Mouse (Mus musculus) cerebellum, adult 9-10 months (tissue): ENCODE data around the gene Ltbr.

Source experiments
- DNase-seq: peaks from one replicate; pipeline ENCODE4 v3.0.0; 2022

Gene Ltbr

DNA sequence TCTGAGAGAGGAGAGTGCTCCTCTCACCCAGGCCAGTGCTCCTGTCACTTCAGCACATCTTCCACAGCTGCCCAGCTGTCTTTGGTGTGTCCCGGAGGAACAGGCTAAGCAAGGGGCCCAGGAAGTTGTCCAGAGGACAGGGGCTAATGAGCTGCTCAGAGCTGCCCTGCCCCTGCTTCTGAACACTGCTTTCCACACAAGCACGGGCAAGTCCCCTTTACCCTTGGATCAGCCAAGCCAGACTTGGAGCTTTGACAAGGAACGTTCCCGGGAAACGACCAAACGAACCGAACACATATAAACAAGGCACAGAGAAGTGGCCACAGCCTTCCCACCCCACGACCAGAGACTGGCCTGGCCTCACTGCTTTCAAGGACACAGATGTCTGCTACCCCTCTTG, 30.4 kb upstream of the Ltbr start:
- DNase-seq: no peak

DNA sequence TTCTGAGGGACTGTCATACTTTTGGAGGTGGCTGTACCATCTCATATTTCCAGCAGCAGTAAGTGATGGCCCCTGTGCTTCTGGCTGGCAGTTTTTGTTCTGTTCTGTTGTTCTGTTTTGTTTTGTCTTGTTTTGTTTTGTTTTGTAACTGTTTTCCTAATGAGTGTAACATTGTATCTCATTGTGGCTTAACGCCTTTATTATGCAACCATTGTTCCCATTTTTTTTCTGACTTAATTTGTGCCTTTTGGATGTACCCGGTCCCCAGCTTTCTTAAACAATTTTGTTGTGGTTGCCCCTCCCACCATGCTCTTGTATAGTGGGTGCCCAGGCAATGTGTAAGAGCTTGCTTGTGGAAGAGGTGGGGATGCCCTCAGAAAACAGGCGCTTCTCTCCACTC, 28.5 kb upstream of the Ltbr start:
- no peak for DNase-seq

DNA sequence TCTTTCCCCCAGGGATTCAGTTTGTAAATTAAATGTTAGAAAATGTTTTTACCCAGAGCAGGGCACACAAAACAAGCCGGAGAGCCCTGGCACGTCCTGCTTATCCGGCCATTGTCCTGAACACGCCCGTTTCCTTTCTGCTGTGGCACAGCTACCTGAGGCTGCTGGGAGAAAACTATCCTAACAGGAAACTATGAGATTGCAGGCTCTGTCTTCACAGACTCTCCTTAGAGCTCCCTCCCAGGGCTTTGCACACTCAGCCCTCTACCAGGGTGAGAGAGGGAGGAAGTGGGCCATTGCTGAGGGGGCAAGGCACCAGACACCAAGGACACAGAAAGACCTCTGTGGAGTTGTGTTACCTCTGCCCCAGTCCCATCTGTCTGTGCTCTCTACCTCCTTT, 26.6 kb upstream of the Ltbr start:
- no peak for DNase-seq

DNA sequence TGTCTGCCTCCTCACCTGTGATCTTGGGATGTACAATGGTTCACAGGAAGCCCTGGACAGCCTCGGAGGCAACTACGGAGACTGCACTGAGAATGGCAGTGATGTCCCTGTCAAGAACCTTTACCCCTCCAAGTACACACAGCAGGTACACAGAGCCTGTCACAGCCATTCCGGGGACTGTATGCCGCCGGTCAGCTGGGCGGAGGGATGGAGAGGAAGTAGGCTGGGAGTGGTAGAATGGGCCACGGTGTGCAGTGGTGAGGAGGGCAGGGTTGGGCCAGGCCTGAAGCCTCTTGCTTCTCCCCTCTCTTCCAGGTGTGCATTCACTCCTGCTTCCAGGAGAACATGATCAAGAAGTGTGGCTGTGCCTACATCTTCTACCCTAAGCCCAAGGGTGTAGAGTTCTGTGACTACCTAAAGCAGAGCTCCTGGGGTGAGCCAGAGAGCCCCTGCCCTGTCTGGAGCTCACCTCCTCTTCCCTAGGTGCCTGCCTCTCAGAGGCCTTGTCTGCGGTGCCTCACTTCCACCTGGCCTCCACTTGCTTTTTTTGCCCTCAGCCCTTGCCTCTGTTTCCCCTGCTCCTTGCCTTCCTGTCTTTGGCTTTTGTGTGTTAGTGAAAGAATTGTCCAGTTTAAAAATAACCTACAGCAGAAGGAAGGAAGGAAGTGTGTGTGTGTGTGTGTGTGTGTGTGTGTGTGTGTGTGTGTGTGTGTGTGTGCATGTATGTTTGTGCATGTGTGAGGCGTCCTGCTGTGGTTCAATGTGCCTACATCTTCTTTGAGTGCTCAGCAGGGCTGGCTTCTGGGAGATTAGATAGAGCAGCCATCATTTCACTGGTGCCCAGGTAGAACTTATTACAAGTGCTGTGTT, 25.3 kb upstream of the Ltbr start:
- DNase-seq: no peak

DNA sequence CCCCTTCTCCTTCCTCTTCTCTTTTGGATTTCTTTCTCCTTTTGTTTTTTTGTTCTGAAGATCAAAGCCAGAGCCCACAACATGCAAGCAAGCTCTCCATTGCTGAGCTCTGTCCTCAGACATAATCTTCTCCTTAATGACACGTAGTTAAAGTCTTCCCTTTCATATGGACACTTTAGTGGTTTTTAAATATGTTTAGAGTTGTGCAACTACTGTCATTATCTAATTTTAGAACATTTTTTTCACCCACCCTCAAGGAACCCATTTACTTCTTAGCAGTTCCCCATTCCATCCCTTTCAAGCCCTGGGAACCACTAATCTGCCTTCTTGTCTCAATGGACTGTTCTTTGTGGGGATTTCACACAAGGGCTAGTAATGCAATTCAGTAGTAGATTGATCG, 20.7 kb upstream of the Ltbr start:
- no peak for DNase-seq

DNA sequence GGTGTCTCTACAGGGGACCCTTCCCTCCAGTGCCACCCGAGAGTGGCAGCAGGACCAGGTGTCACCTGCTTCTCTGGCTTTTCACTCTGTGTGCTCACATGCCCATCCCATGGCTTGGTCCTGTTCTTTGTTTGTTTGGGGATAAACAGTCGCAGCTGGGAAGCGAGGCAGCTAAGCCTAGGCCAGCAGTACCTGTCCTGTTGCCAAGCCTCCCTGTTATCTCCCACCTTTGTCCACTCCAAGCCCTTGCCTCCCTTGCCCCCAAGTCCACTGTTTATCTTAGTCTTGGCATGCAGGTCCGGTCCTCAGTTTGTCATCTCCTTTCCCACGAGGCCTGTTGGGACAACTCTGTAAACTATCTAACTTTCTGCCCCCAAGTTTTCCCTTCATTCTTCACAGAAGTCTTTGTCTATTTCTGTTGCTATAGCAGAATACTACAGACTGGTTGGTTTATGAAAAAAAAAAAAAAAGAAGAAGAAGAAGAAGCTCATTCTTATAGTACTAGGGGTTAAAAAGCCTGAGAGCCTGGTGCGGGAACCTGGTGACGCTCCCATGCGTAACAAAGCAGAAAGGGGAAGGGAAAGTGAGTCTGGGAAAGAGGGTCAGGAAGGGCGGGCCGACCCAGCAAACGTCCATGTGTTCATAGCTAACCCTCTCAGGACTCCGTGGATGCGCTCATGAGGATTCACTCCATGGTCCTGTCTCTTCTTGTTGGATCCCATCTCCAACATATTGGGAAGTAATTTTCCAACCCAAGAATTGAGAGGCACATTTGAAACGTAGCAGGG, 19.6 kb upstream of the Ltbr start:
- no peak for DNase-seq

DNA sequence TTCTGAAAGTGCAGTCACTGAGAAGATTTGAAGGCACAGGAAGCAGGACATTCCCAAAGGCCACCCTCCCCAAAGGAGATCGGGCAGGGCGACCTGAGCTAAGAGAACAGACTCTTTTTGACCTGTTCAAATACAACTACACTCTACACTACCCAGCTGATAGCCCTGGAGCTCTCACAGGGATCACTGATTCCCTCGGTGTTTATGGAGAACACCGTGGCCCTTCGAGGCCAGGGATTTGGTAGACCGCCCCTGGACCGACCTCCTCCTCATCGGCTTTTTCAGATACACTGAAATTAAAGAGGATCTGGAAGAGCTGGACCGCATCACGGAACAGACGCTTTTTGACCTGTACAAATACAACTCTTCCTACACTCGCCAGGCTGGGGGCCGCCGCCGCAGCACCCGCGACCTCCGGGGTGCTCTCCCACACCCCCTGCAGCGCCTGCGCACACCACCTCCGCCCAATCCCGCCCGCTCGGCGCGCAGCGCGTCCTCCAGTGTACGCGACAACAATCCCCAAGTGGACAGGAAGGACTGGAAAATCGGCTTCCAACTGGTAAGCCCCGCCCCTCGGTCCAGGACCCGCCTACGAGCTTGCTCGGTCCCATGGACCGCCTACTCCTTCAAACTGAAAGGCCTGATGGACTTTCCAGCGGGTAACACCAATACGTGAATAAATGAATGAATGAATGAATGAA, 17.1 kb upstream of the Ltbr start:
- DNase-seq: peak; percentile 29

DNA sequence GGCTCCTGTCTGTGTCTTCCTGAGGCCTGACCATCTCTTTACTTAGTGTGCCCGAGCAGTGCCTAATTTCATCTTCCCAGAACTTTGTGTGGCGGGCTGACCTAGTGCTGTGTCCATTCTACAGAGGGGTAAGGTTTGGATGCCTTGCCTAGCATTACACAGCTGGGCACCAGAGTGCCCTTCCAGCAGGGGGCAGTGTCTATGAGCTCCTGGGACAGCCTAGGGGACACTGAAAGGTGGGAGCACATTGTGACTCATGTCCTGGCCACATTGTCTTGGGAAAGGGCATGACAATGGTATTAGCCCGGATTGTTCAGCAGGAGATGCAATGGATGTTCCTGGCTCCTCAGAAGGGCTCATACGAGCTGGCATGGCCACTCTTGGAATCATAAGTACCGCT, 14.6 kb upstream of the Ltbr start:
- no peak for DNase-seq

DNA sequence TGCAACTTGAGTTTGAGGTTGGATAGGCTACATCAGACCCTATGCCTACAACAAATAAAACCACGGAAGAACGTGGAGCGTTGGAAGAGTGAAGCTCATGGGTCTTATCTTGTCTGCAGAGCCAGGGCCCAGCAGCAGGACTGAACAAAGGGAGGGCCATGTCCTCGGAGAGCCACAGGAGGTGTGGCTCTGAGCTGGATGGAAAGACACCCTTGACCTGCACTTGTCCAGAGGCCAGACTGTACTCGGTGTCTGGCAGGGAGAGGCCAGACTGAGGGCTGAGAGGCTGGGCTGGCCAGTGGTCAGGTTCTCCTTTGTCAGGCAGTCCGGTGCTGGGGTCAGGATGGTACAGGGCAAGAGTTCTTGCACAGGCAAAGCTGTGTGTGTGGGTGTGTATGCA, 11.7 kb upstream of the Ltbr start:
- DNase-seq: no peak

DNA sequence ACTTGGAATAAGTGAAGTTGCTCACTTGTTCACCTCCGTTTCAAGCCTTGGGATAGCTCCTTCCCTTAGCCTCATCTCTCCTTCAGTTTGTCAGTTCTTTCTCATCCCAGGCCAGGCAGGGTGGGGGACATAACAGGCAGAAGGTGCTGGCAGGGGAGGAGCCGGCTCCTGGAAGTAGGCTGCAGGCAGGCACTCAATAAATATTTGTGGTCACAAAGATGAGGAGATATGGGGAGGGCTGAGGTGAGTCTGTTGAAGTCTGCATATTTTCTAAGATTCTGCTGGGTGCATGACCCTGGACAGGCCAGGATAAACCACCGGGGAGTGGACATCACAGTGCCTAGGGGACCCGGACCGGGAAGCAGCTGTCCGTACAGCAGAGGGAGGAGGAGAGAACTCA, 9.9 kb upstream of the Ltbr start:
- no peak for DNase-seq

DNA sequence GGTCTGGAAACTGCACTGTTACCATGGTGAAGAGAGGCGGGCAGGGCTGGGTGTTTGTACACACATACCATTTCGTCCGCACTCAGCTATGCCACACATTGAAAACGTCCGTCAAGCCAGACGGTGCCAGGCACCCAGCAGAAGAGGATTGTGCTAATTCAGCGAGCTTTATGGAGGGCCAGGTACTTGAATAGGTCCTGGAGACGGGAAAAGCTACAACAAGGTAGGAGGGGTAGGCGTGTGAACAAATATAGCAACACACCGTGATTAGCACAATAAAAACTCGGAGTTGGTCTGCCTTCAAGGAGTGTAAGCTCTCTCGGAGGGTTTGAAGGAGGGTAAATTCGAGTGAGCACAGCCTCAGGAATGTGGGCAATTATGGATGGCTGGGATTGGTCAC, 9.1 kb upstream of the Ltbr start:
- no peak for DNase-seq

DNA sequence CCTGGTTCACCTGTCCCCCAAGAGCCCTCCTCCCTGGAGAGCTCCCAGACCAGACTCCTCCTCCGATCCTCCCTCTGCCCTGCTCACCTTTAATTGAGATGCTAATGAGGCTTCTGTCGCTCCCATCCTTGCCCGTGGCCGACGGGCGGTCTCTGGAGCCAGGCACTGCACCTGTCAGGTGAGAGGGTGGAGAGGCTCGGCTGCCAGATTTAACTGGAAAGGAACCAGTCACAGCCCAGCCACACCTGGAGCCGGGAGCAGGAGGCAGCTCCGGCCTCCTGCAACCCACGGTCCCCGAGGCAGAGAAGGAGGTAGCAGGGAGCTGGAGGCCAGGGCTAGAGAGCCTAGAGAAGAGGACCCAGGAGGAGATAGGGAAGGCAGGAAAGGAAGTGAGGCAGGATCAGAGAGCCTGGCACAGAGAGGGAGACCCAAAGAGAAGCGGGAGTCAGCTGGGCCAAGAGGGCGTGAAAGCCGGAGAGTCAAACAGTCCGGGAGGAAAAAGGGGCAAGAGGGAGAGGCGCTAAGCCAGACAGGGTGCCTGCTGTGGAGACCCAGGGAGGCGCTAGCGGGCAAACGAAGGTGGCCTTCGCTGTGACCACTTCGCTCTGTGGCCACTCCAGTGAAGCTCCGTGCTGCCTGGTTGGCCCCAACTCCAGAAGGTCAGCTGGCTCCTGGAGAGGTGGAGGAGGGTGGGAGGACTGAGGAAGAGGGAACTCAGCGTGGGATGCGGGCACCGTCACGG, 7.6 kb upstream of the Ltbr start:
- DNase-seq: no peak

DNA sequence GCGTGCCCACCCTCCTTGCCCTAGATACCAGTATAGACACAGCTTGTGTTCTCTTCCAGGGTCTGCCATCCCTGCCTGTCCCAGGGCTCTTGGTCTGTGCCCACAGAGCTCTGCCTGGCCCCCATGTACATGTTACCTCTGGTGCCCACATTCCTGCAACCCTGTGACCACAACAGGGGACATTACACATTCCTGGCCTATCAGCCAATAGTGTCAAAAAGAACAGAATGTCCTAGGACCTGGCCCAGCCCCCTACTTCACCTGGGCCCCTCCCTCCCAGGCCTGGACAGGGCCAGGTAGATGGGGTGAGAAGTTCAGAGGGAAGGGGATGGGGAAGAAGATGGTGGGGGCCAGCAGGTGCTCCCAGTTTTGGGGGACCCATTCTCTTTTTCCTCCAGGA, 6.6 kb upstream of the Ltbr start, which contains the start of gene Scnn1a:
TSS of gene Scnn1a (plus strand) at position 337 of the 400 bp plus-strand sequence.
- no peak for DNase-seq

DNA sequence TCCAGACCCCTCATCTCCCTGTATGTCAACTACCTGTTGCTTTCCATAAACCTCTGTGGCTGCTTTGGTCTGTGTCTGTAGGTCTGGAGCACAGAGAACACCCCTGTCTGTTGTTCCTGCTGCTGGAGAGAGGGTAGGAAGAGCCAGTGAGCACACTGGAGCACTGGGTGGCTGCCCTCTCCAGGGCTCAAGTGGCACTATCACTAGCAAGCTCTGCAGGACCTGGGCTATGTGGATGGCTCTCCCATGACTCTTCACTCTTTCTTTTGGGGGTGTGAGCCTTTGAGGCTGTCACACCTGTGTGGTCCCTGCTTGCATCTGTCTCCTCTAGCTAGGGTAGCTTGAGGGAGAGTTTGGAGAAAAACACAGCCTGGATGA, 6.2 kb upstream of the Ltbr start:
- DNase-seq: no peak

DNA sequence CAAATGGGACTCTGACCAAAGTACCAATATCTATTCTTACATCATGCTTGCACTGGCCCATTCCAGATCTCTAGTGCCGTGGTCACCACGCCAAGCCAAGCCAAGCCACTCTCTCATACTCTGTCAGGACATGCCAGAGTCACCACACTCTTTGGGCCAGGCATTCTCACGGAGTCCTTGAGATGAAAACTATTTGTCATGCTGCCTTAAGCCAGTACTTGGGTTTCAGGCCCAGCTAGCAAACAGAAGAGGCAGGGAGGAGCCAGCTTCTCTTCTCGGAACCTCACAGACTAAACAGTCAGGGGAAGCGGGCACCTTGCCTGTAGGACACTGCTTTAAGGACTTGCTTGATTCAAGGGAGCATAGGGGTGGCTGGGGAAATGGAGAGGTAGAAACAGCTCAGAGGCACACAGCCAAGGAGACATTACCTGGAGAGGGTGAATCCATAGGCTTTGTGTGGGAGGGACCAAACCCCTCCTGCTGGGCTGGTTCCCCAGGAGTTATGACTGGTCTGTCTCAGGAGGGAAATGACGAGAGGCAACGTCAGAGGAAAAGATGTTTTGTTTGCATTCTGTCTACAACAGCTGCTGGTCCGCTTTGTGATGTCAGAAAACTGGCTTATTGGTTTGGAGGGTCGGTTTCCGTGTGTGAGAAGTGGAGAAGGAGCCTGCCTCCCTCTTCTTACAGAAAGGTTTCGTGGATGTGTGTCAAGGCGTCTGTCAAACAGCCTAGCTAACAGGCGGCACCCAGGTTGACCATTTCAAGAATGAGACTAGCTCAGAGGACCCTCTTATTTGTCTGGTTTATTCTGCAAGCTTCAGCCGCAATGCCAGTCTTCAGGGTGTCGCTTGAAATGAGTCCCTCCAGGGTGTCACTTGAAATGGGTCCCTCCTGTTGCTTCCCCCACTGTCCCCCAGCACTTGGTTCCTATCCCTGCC, 5.6 kb upstream of the Ltbr start:
- DNase-seq: no peak

DNA sequence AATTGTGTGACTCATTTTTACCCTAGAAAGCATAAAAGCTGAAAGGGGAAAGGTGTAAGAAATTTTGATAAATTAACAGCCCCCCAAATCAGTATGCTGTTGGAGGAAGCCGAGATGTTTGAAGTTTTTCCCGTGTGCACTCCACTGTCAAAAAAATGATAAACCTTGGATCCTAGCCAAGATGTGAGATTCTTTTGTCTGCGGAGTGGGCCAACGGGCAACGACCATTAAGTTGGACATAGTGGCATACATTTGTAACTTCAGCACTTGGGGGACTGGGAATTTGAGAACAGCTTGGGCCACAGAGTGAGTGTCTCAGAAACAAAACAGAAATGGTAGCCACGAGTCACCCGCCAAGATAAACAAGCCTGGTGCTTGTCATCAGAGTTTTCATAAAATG, 3.4 kb upstream of the Ltbr start:
- no peak for DNase-seq

DNA sequence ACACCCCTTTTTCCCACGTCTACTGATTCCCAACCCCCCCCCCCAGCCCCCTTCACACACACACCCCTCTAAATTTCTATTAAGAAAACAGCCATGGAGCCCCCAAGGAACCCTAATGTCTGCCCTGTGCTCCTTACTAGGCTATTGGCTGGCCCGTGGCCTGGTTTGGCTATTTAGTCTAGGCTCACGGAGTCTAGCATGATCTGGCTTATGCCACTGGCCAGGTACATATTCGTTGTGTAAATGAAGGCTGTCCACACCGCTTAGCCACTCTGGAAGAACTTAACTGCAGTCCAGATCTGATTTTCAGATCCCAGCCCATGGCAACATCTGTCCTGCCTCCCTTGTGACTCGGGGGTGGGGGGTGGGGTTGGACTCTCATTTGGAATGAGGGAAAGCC, 1.1 kb upstream of the Ltbr start:
- DNase-seq: no peak

DNA sequence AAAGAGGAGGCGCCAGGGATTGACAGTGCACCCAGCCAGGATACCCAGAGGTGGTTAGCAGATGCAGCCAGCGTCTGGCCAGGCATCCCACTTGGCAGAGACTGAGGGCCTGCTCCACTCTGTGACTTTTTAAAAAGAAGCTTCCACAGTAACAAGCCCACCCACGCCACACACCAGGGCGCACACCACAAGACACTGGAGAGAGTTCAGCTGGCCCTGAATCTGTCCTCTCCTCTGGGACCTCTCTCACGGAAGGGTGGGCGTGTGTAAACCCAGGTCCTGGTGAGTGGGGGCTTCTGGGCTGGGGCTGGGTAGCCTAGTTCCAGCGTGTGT, 512 bp upstream of the Ltbr start:
- DNase-seq: peak; percentile 11

DNA sequence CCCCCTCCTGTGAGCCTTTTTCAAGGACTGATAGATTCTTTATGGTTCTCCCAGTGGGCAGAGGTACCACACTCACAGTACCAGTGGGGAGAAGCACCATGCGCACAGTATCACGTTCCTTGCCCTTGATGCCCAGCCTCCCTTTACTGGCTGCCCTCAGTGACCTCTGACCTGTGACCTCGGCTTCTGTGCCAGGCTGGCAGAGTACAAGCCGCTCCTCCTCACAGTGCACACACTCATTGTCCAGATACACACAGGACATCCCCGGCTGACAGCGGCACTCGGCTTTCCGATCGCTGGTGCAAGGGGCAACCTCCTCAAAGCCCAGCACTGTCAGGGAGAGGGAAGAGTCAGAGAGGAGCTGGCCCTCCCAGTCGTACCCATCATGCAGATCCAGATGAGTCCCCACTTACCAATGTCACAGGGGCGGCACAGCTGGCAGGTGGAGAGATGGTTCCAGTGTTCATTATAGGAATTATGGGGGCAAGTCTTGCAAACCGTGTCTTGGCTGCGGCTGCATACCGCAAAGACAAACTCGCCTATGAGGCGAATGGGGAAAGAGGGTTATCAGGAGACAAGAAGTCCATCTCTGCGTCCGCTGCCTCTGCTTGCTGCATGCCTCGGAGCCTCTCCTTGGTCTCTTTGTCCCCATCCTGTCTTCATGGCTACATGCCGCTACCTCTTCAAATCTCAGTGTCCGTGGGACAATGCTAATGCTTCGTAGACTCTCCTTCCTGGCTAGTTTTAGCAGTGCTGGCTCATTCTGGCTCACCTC, 917 bp downstream of the Ltbr start:
- DNase-seq: no peak

DNA sequence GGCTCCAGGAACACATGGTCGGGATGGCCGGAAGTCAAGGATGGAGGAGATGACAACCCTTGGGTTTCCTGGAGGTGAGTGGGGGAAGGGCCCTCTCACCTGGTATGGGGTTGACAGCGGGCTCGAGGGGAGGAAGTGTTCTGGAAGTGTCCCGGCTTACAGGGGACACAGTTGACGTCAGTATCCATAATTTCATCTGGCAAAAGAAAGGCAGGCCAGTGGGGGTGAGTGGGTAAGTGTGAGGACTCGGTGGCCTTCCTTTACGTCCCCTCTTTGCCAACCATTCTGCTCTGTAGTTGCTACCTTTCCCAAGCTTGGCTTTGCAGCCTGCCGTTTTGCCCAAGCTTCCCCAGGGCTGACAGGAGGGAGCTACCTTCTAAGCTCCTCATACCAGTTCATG, 1.5 kb downstream of the Ltbr start:
- no peak for DNase-seq

DNA sequence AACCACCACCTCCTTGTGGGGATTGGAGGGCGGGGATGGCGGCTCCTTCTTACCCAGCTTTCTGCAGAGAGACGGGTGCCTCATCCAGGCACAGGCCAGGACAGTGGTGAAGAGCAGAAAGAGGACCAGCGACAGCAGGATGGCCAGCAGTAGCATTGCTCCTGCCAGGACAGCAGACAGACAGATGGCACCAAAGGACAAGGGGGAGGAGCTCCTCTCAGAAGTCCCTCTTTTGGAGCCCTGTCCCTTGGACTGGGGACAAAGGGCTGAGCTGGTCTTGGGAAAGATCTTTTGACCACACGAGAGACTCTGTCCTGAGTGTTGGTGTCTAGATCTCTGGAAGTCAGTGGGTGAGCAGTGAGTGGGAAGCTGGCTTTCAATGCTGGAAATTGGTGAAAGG, 4.3 kb downstream of the Ltbr start:
- no peak for DNase-seq
